Mouse (Mus musculus): ENCODE results near the gene Tead1.

Tead1 gene

GRCm38 (mm10) chr7:112784278-112784677 is 105.2 kb downstream of the Tead1 start:
- peak; percentile 36 for DNase-seq

GRCm38 (mm10) chr7:112785271-112785670 is 106.2 kb downstream of the Tead1 start:
- peak; percentile 71 for DNase-seq

DNA sequence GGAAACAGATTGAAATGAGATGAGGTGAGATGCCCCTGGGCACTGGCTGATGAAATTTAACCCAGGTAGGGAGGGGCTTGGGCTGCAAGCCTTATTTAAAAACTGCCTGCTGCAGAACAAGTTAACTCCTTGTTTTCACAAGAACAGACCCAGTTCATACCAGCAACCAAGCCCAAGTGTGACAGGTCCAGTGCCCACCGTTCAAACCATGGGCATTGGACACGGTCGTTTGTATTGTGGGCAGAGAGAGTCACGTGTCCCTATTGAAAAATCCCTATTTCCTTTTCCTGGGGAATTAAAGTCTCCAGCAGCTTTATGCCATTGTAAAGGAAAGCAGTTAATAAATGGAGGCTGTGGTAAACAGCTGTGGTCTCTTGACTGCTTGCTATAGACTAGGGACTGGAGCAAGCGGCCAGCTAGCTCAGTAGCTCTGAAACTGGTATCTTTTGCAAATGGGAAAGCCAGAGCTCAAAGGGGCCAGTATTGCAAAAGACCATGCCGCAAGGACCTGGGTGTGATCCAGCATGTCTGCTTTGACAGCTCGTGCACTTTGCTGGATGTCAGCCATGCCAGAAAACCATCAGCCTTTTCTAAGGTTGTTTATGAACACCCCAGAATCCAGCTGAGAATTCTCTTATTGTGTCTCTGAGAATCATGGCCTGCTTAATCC is 107.6 kb downstream of the Tead1 start:
- DNase-seq, result no peak

DNA sequence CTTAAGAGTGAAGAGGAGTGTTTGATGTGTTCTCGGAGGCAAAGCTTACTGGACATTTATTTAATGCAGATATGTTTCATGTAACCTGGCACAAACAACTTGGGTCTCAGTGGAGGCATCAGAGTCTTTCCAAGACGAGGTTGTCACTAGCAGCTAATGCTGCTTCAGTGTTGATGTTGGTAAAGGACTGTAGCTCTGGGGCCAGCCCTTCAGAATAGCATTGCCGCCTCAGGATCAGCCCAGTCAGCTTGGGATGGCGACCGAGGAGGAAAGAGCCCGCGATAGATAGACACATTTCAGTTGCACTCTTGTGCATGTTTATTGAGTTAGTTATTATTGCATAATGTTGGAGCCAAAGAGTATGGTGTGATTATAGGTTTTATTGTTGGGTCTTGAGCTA is 108.2 kb downstream of the Tead1 start:
- no peak for DNase-seq

DNA sequence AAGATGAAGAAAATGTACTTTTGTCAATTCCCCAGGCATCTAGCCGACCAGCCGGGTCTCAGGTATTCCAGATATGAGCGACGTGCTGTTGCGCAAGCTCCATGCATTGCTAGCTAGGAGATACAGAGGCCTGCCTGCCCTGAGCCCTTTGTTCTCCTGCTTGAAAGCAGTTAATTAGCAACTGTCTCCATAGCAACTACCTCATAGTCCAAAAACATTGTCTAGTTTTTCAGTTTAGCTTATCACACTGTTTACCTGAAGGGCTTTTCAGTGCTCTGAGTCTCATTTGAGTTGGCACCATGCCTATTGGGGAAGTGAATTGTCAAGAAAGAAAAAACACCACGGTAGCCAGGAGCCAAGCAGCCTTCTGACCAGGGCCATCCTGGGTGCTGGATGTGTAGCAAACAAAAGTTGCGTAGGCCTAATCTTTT is 109.2 kb downstream of the Tead1 start:
- DNase-seq, result peak; percentile 82

DNA sequence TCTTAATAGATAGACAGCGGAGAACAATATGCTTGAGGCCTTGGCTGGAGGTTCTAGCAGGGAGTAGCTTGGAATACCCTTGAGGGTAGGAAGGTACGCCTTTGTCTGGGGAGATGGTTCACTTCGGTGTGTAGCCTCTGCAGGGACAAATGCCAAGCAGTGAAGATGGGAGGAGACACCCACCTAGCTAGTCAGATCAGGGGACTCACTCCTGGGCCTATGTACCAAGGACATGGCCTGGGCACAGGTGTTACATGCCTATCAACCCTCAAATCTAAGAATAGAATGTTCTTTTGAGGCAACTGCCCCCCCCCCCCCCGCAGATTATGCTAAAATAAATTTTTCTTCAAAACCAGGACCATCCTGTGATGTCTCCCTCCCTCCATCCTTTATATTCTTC is 110.6 kb downstream of the Tead1 start:
- DNase-seq, result no peak

DNA sequence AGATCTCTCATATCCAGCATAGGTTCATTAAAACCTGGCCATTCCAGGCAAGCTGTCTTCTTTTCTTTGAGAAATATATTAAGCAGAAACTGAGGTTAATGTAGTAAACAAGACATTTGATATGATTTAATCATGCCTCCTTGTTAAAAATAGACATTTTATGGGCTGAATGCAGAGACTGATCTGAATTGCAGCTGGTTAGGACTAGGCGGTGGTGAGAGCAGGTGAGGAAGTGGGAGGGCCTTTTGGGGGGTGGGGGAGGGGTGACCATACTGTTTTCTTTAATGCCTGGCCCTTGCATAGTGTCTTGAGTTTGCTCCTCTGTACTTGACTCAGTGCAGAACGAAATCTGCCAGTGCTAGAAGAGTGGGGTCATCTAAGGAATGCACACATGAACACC is 111.2 kb downstream of the Tead1 start:
- DNase-seq, result no peak

DNA sequence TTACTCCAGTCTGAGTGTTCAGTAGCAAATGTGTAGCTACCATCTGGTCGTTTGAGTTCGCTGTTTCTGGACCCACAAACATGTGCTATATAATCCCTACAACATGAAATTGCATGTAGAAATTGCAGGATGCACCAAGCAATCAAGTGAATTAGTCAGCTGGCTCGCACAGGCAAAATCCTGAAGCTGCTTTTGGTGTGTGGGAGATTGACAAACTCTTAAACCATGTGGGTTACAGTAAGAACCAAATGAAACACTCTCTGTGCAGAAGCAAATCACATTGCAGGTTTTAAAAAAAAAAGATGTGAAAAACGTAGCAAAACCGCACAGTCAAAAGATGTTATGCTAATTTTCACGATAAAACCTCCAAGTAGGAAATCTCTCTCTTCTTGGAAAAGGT is 113.6 kb downstream of the Tead1 start:
- DNase-seq, result no peak

GRCm38 (mm10) chr7:112793903-112794302 is 114.8 kb downstream of the Tead1 start:
- no peak for DNase-seq

DNA sequence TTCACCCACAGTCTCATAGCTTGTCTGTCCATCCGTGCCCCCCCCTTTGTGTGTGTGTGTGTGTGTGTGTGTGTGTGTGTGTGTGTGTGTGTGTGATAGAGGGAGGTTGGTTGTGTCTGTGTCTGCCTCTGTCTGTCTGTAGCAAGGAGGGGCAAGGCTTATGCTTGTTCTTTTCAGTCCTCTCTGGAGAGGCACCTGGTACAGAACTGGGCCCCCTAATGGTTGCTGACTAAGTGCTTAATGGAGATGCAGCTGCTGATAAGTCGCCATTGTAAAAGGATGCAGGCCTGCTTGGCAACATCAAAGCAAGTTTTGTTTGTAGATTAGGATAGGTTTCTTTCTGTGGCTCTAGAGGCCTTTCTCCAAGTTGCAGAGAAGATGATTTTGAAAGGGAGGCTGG is 115.4 kb downstream of the Tead1 start:
- no peak for DNase-seq

GRCm38 (mm10) chr7:112797526-112798321 is 118.6 kb downstream of the Tead1 start:
- DNase-seq, result no peak

- DNase-seq, result no peak
Measured at GRCm38 (mm10) chr7:112801706-112802105, 122.6 kb downstream of the Tead1 start.

DNA sequence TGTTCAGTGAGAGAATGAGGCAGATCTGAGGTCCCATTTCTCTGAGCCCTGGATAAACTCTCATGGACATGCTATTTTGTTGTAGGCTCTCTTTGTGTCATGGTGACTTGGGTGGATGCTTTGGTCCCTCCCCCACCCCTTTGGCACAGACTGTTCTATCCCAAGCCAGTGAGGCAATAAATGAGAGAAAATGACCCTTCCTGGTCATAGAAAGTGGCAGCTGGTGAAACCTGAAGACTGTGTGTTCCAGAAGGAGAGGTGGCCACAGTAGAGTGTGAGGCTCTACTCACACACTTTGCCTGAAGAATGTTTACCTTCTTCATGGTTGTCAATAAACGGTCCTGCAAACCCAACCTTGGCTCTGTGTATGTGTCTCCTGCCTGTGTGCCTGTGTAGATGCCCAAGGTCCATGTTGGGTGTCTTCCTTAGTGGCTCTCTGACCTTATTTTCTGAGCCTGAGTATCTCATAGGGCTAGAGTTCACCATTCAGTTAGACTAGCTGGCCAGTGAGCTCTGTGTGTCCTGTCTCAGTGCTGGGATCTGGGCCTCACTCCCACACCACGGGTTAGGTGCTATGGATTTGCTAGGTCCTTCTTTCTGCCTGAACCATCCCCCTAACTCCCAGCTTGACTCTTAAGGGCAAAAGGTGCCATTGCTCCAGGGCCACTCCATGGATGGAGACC is 127.7 kb downstream of the Tead1 start:
- no peak for DNase-seq

GRCm38 (mm10) chr7:112807401-112807751 is 128.3 kb downstream of the Tead1 start:
- peak; percentile 69 for DNase-seq

- no peak for DNase-seq
Measured at GRCm38 (mm10) chr7:112810752-112811151, 131.6 kb downstream of the Tead1 start.

DNA sequence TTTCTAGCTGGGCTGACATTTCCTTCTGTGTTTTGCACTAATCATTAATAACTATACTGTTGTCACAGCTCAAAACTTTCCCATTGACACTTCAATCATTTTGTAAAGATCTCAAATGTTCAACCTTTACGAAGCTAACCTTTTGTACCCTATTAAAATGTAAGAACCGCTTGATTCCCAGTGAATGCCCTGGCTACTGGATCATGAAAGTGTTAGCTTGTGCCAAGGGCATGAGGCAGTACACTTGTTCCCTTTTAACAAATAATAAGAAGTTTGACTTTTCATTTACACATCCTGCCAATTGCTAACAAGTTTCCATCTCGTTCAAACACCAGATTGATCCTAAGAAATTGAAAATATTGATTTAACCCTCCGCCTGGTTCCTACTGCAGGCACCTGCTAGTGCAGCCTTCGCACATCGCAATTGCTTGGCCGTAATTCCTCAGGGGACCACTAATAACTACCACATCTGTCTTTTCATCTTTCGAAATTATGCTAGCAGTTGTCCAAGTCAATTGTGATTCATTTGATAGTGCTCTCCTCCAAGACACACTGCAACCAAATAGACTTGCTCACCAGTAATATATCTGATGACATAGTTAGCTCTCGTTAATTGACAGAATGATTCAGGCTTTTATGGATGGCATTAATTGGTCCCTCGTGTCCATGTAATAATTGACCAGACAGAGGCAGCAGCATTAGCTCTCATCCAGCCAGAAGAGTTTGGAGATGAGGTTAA is 133.1 kb downstream of the Tead1 start:
- DNase-seq, result peak; percentile 67

DNA sequence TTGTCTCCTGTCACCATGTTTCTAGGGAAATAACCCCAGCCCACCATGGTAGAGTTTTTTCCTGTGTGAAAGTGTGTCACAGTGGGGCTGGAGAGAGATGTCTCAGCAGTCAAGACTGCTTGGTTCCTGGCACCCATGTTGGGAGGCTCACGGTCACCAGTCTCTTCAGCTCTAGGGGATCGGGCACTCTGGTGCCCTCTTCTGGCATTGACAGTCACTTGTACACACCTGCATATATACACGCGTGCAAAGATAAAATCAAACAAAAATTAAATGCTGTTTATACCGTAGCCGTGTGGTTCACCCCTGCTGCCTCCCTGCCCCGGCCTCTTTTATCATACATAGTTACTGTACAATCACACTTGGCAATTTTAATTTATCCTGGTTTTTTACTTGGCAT is 134.0 kb downstream of the Tead1 start:
- no peak for DNase-seq

DNA sequence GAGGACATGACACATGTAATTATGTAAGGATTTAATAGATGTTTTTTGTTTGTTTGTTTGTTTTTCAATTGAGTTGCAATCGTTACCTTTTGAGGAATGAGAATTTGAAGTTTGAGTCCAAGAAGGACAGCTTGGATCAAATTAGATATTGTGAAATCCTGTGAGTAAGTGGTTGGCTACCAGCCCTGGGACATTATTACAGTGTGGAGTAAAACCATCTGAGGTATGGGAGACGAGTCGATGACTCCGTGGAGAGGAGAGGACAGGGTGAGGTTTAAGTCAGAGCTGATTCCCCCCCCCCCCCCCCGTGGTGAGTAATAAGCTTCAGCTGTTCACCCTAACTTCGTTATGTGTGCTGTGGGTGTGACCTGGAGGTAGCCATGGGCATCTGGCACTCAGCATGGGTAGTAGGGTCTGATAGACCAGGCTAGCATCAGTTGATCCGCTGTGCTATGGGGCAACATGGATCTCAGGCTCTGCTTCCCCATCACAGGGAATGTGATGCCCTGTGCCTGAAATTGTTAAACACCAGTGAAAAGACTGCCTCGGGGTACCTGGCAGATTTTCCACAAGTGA is 134.7 kb downstream of the Tead1 start:
- no peak for DNase-seq

DNA sequence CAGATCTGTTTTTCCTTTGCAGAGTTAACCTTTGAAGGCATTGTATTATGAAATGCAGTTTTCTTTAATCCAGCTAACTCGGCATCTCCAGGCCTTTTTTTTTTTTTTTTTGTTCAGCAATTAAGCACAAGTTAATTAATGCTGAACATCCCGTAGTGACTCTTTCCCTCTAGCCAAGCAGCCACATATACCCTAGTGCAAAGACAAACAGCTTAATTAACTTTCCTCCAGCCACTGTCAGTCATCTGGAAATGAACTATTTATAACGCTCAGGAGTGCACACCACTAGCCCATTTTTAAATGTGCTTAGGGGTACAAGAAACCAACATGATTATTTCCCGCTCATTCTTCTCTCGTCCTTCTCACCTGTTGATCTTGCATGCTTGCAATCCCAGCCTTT is 136.9 kb downstream of the Tead1 start:
- peak; percentile 56 for DNase-seq

DNA sequence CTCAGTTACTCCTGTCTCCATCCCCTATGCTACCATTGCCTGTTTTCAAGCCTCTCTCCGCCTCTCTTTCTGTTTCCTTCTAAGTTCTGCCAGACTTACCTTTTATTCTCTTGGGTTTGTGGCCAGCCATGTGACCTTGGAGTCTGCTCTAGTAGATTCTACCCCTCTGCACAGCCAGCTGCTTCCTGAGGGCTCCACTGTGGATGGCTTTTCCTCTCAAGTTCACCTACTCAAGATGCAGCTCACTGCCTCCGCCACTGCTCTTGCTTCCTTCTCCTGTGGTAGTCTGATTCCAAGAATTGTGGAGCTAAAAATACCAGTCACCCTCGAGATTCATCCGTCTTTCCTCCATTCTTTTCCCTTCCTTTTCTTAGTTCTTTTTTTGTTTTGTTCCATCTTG is 140.7 kb downstream of the Tead1 start:
- DNase-seq, result no peak

GRCm38 (mm10) chr7:112822879-112823278 is 143.8 kb downstream of the Tead1 start:
- DNase-seq, result peak; percentile 64

DNA sequence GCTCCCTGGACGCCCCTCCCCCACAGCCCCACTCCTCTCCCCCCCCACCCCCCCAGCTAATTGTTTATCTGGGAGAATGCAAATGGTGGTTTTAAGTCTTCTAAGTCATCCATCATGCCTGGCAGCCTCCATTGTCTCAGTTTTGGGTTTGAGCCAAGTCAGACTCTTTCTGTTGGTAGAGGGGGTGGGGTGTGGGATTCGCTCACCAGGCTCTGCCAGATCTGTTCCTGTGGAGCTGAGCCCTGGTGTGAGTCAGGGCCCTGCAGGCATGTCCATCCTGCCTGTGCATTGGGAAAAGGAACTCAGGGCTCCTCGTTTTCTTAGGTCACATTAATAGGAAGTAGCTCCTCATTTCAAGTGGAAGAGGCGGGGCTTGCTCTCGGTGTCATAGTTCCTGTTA is 144.5 kb downstream of the Tead1 start:
- DNase-seq, result peak; percentile 82

DNA sequence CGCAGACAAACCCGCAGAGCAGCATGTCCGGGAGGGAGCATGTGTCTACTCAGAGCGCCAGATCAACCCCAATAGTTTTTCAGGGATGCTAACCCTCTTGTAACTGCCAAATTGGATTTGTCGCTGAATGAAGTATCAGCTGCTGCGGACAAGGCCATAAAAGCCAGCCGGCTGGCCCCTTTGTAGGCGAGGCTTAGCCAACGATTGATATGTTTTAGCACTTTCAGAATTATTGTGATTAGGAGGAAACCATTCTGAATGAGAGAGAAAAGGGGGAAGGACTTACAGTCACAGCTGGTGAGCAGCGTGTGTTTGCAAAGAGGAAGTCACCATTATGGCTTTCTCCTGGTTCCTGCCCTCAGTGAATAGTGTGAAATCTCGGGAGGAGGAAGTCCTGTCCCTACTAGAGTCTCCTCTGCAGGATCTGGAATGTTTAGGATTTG is 146.2 kb downstream of the Tead1 start:
- DNase-seq, result no peak
